Mouse (Mus musculus) A20 (cell line): Measurements from ENCODE around the gene Abcb5.

Experiments used
- DNase-seq: peaks from one replicate; pipeline ENCODE4 v3.0.0-alpha.2; 2011; ENCODE audit warnings: low read depth, low spot score

Abcb5 gene

DNA sequence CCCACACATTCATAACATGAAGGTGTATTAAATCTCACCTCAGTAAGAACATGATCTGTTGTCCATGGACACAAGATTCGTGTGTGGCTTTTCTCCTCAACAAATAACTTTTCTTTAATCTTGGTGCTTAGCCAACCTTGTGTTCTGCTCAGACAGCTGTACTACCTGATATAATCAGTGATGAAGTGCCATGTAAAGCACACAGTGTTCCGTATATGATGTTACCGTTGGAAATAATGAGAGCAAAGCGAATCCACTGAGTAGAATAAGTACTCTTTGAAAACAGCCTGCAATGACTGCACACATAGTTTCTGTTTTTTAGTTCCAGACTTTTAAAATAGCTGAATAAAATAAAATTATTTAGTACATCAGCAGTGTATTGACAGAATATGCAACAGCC is at the start of gene Abcb5:
Gene Abcb5 (minus strand): TSS at position 101 of the 400 bp plus-strand sequence.
- no peak for DNase-seq

DNA sequence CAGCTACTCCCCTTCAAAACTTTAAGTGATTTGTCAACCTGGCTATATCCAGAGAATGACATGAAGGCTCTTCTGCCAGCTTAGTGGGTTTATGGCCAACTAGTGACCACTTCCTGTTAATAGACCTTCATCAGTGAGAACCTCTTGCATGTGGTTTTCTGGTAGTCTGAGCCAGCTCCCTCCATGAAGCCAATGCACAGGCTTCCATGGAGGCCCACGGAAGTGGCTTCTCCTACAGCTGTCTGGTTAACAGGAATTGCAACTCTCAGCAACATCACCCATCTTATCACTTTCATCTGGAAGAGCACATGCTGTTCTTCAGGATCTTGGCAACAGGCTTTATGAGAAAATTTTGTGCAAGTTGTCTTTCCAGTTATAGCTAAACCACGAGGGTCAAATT is 33.0 kb upstream of the Abcb5 start:
- no peak for DNase-seq

GRCm38 (mm10) chr12:118994328-118995166 is 28.3 kb upstream of the Abcb5 start:
- DNase-seq = peak; percentile 48

GRCm38 (mm10) chr12:118984852-118985251 is 18.6 kb upstream of the Abcb5 start:
- no peak for DNase-seq

DNA sequence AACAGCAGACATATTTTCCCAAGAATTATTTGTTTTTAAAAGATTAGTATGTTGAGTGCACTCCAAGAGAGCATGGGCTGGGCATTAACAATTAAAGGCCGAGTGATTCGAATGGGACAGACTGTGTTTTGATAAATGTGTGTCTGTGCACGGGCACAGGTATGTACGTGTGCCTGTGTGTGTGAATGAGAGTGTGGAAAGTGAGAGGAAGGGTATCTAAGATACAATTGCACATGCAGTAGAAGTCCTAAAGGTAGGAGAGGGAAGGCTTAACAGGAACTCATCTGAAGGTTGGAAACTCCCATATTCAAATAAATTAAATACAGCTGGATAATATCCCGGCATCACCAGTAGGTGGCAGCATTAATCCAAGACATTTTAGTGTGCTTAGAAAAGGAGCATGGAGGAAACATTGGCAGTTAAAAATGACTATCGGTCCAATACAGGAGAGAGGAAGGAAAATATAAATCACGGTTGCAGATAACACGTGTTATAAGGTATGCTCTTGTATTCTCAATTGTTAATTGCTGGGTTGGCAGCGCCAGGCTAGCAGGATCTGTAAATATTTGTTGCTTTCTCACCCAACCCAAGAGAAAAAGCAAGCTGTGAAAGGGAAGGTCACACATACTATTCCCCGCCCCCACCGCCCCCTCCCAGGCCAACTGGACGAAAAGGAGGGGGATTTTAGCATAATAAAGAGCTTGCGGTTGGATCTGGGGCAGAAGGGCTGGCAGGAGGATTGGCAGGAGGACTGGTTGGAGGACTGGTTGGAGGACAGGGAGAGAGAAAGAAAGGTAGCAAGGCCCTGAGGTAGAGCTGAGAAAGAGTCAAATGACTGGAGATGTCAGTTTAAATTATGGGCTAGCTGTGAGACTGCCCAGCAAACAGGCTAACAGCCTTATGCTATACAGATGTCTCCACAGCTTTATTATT is 35.6 kb downstream of the Abcb5 start:
- peak; percentile 75 for DNase-seq

- DNase-seq = peak; percentile 55
Measured at GRCm38 (mm10) chr12:118926813-118927281, 39.4 kb downstream of the Abcb5 start.

GRCm38 (mm10) chr12:118923874-118924273 is 42.3 kb downstream of the Abcb5 start:
- DNase-seq = peak; percentile 34

DNA sequence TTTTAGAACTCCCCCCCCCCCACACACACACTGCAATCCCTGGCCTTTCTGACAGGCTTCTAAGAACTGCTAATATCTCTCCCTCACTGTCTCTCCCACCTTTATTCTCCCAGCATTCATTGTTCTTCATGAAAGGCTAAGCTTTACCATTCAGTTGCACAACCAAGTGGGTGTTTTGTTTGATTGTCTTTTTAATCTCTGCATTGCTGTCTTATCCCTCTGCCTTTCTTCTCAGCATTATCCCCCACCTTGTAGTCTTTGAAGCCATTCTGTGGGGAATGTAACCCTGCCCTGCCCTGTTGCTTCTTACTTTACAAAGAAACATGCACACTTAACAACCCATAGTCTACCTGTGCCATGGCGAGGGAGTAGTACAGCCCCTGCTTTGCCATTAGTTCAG is 48.5 kb downstream of the Abcb5 start:
- no peak for DNase-seq

- no peak for DNase-seq
Measured at GRCm38 (mm10) chr12:118910360-118910759, 55.9 kb downstream of the Abcb5 start.

DNA sequence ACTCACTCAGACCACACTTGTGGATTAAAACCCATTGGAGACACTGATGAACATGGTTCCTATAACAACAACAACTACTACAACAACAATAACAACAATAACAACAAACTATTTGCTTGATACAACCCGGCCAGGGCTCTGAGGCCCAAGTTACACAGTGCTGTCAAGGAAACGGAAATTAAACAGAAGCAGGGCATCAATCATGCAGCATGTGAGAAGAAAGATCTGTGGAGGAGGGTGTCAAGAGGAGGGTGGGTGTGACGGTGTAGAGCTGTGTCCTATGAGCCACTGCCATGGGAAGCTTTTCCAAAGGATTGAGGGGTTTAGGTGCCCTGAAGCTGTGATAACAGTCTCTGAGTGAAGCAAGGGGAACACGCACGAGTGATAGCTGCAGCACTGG is 64.0 kb downstream of the Abcb5 start:
- DNase-seq = no peak

- no peak for DNase-seq
Measured at GRCm38 (mm10) chr12:118887964-118888363, 78.3 kb downstream of the Abcb5 start.

DNA sequence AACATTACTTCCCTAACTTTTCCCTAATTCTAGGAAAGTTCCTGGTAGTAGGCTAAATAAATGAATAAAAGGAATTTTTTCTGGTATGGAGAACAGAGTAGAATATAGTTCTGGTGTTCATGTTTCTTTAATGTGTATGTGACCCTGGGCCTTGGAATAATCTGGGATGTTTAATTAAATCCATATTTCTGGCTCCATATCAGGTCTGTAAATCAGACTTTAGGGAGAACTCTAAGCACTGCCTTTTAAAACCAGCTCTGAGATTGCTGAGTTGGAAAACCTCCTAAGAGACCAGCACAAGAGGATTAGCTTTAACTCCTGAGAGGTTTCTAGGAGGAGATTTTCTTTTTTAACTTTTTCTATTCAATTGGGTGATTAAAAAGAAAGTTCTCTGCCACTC is 83.4 kb downstream of the Abcb5 start:
- DNase-seq = no peak

GRCm38 (mm10) chr12:118872673-118873072 is 93.5 kb downstream of the Abcb5 start:
- DNase-seq = no peak

DNA sequence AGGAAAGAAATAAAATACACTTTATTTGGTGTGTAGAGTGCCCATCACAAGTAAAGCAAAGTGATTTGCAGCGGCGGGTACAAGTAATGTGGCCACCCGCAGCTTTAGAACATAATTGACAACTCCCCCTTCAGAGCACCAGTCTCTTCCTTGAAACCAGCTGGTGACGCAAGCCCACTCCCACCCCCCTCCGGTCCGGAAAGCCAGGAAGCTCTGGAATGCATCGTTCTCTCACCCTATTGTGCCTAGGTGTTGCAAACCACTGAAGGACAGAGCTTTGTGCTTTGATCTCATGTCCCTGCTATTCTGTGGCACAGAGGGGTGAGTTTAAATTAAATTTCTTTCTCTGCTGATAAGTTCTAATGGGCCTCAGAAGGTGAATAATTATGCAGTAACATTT is 110.1 kb downstream of the Abcb5 start:
- DNase-seq = no peak

- DNase-seq = no peak
Measured at GRCm38 (mm10) chr12:118854831-118855453, 111.3 kb downstream of the Abcb5 start.

DNA sequence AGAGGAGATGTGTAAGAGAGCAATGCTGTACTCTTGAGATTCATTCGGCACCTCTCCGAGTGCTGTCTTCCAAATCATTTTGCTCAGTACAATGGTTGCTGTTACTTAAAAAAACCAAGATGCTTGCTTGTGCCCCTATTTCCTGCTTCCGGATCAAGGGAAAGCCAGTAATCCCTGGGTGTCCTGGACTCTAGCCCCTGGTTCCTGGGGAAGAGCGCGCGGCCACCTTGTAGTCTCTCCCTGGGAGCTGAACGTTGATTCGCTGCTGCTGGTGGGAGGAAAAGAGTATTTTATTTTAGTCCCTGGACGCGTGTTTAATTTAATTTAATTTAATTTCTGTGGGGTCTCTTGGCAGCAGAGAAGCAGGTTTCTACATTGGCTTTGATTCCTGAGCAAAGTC is 111.8 kb downstream of the Abcb5 start:
- DNase-seq = no peak

- DNase-seq = no peak
Measured at GRCm38 (mm10) chr12:118853331-118853730, 112.9 kb downstream of the Abcb5 start.

DNA sequence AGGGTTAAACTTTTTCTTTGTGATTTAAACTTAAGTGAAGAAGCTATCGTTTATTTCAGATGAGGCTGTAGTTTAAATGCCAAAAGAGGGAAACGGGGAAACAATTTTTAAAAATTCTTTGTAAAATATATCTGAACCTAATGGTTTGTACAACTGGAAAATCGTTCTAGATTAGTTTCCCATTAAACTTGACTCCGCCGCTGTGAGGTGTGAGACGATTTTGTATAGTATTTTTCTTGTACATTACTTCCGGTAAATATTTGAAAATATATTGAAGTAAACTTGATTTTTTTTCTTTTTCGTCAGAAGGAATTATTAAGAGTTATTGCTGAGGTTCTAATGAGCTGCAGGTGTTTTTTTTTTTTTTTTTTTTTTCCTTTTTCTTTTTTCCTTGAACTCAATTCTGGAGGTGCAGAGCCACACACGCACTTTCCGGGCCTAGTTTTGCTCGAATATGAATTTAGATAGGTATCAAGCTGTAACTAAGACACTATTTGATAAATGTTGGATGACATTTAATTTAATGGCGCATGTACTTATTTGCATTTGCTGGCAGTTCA is 115.3 kb downstream of the Abcb5 start:
- DNase-seq = no peak

- no peak for DNase-seq
Measured at GRCm38 (mm10) chr12:118849996-118850395, 116.2 kb downstream of the Abcb5 start.

GRCm38 (mm10) chr12:118849203-118849861 is 116.9 kb downstream of the Abcb5 start:
- DNase-seq = no peak
